Mouse (Mus musculus) kidney, adult 2 months (tissue): ENCODE data around the gene Rybp.

ENCODE experiments used
- CTCF ChIP-seq: fragments of 200-500 bp; conservative IDR thresholded peaks from 2 replicates; pipeline ENCODE4 v1.5.1; 2011; ENCODE audit warnings: low read depth, mild to moderate bottlenecking, control low read depth, low read length, moderate library complexity, mixed read lengths; ENCODE audit not compliant: insufficient read depth, insufficient read length
- POLR2A ChIP-seq: fragments of 200-500 bp; IDR thresholded peaks from one replicate; pipeline ENCODE4 v1.6.1; 2011; ENCODE audit warnings: low read depth, low read length, control low read depth

DNA sequence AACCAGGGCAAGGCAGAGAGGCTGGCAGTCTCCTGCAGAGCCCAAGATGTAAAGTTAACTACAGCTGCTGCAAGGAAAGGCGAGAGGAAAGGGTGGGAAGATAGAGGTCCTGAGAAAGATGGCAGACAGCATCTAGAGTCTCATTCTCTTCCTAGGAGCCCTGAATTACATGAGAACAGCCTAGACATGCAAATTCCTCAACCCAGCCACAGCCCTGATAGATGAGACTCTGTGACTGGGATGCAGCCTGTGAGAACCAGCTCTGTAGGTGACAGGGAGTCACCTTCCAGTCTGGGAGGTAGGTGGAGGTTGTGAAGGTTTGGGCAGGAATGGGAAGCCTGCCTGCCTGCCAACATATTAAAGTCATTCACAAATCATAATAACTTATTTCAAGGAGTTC is 81.0 kb downstream of the Rybp start:
- TF ChIP-seq CTCF (no peak), POLR2A (no peak)
